Mouse (Mus musculus) embryonic fibroblast, embryonic 13.5 days (primary cell): ENCODE data around the gene Celf5. TPM values are rescaled to one million over a fixed set of nuclear protein-coding genes. Genes with fewer than 3 reads are reported as not detected.

ENCODE experiments used
- H3K27ac ChIP-seq: 2 replicates; pipeline ENCODE4 v1.5.1; 2012; ENCODE audit warnings: low read length, control low read depth, inconsistent platforms; ENCODE audit not compliant: insufficient read depth
- H3K4me1 ChIP-seq: 2 replicates; pipeline ENCODE4 v1.6.1; 2011; ENCODE audit warnings: low read length; ENCODE audit not compliant: control insufficient read depth, insufficient read depth
- H3K4me3 ChIP-seq: 2 replicates; pipeline ENCODE4 v1.5.1; 2011; ENCODE audit warnings: mild to moderate bottlenecking, control low read depth, low read length; ENCODE audit not compliant: insufficient read depth
- CTCF ChIP-seq: IDR thresholded peaks from 2 replicates; pipeline ENCODE4 v1.5.1; 2011; ENCODE audit warnings: mild to moderate bottlenecking, control low read depth, low read length, moderate library complexity, borderline replicate concordance; ENCODE audit not compliant: insufficient read depth
- POLR2A ChIP-seq: IDR thresholded peaks from 2 replicates; pipeline ENCODE4 v1.6.1; 2011; ENCODE audit warnings: low read depth, mild to moderate bottlenecking, control low read depth, low read length, moderate library complexity
- polyA plus RNA-seq: library from polyadenylated mRNA; stranded (reverse); fragments of >200 nt; gene quantifications from 2 replicates; pipeline ENCODE4 v1.2.4, GENCODE M21; 2011; ENCODE audit warnings: low read depth; ENCODE audit not compliant: missing spikeins, insufficient read length

The Celf5 gene
- polyA plus RNA-seq, 1 experiment, result 4.4 TPM

DNA sequence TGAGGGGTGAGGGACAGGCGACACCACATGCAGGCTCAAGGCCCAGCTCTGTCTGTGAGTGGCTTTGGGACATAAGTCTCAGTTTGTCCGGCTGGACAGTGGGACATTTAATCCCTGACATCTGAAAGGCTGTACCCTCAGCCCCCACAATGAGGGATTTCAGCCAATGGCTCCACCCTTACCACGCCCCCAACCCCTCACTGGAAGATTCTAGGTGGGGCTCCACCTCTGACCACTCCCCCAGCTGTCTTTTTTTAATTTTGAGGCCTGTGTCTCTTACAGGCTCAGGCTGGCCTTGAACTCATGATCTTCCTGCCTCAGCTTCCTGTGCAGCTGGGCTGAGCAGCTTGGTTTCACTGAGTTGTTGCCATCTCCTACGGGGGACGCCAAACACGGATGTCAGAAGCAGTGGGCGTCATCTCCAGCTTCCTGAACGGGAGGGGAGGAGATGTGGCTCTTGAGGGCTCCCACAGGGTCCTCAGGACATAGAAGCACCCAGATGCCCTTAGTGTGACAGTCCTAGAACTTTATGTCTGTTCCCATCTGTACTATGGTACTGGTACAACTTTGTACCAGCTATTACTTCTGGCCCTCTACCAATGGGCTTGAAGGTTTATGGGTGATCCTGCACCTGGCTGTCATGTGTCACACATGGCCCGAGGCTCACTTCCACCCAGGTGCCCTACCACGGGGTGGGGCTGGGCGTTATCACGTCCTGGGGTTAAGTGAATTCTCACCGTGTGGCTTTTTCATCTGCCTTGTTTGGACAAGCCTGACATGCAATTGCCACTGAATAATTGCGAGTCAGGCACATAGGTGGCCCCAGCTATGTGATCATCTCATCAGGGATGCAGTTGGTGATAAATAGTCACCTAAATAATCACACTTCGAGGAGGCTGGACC is 47.9 kb downstream of the Celf5 start:
- H3K27ac ChIP-seq, result no peak overlapping the region
- H3K4me1 ChIP-seq, result no peaks in the 10 kb centered on the region
- no peak overlapping the region for H3K4me3 ChIP-seq
- TF ChIP-seq POLR2A (no peak), CTCF (no peak)

GRCm38 (mm10) chr10:81433541-81434289 is 48.8 kb downstream of the Celf5 start:
- no peak for TF ChIP-seq CTCF
- TF ChIP-seq POLR2A, result no peak
- H3K27ac ChIP-seq, result no peak overlapping the region
- no peak overlapping the region for H3K4me3 ChIP-seq
- H3K4me1 ChIP-seq, result no peaks in the 10 kb centered on the region

GRCm38 (mm10) chr10:81432868-81433262 is 49.6 kb downstream of the Celf5 start:
- Histone ChIP-seq H3K27ac (no peak overlapping the region), H3K4me1 (no peaks in the 10 kb centered on the region), H3K4me3 (no peak overlapping the region)
- TF ChIP-seq CTCF (no peak), POLR2A (no peak)

- Histone ChIP-seq H3K4me1 (peaks cover under 1% of the 10 kb centered on the region; the same call in 1 of the 2 replicates), H3K27ac (no peak overlapping the region), H3K4me3 (no peak overlapping the region)
- no peak for TF ChIP-seq CTCF
- no peak for TF ChIP-seq POLR2A
Observed at GRCm38 (mm10) chr10:81432169-81432867, 50.2 kb downstream of the Celf5 start.

GRCm38 (mm10) chr10:81431526-81432168 is 50.9 kb downstream of the Celf5 start:
- no peak for TF ChIP-seq POLR2A
- TF ChIP-seq CTCF, result no peak
- Histone ChIP-seq H3K4me1 (peaks cover 2% of the 10 kb centered on the region; the same call in 1 of the 2 replicates), H3K27ac (no peak overlapping the region), H3K4me3 (no peak overlapping the region)

DNA sequence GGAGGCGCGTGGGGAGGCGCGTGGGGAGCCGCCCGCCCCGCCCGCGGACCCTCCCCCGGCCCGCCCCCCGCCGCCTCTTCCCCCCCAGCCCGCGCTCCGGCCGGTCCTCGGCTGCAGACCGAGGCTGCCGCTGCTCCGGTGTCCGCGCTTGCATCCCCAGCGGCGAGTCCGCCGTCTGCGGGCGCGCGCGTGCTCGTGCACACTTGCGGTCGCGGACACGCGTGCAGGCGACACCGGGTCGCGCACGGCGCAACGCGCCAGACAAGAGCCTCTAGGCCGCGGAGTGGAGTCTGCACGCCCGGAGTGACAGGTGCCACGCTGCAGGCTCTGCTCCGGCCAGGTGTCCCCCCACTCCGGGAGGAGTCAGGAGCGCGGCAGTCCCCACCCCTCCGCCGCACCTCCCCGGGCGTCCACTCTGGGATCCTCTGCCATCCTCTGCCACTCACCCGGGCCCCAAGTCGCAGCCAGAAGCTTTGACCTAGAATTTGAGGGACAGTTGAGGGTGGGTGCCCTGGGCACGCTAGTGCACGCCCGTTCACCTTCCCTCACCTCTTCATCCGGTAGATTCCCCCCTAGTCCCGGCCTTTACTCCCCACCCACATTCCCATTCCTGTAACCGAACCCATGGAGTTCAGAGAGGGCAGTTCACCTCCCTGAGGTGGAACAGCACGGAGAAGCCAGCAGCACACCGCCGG is 51.5 kb downstream of the Celf5 start:
- TF ChIP-seq POLR2A (peak; percentile 54), CTCF (no peak)
- Histone ChIP-seq H3K4me3 (peak overlapping the region; percentile 53), H3K27ac (no peak overlapping the region), H3K4me1 (peaks cover 2% of the 10 kb centered on the region; the same call in 1 of the 2 replicates)

DNA sequence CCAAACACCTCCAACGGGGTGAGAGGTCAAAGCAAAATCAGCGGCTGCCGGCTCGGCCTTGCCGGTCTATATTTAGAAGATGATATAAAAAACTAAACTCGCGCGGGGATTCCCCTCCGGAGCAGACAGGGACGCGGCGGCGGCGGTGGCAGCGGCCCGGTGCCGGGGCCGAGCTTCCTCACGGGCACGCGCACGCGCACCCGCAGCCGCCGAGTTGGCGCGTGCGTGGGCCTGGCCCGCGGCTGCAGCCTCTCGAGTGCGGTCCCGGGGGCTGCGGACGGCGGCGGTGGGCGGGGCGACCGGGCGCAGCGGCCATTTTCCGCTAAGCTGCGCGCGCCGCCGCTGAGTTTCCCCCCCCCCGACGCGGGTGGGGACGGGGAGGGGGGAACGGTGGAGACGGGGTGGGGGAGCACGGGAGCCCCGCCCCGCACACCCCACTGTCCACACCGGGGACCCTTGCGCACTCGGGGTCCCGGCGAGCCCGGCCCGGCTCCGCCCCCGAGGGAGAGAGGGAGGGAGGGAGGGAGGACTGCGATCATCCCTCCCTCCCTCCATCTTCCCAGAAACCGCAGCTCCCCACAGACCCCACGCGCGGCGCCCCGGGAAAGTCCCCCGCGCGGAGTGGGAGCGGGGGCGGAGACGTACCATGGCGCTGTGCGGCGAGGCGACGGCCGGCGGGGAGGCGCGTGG is 52.2 kb downstream of the Celf5 start:
- Histone ChIP-seq H3K4me3 (peak overlapping the region; percentile 53), H3K4me1 (peaks cover 2% of the 10 kb centered on the region; the same call in 1 of the 2 replicates), H3K27ac (peak overlapping the region; percentile 25)
- TF ChIP-seq POLR2A (no peak), CTCF (no peak)

- Histone ChIP-seq H3K4me3 (peak overlapping the region; percentile 38), H3K4me1 (peaks cover 2% of the 10 kb centered on the region; the same call in 1 of the 2 replicates), H3K27ac (peak overlapping the region; percentile 25; the same call in 1 of the 2 replicates)
- TF ChIP-seq POLR2A (peak; percentile 77), CTCF (no peak)
Observed at GRCm38 (mm10) chr10:81429605-81430061, 52.9 kb downstream of the Celf5 start.
